Mouse (Mus musculus) ES-E14 (cell line): ENCODE data around the gene Ltc4s.

Experiments used
- HCFC1 ChIP-seq: IDR thresholded peaks from 2 replicates; pipeline ENCODE4 v1.6.1; 2012; ENCODE audit warnings: low read length, inconsistent platforms, borderline replicate concordance; ENCODE audit not compliant: insufficient read depth
- MAFK ChIP-seq: IDR thresholded peaks from 2 replicates; pipeline ENCODE4 v1.6.1; 2014; ENCODE audit warnings: mild to moderate bottlenecking, low read depth, low read length, inconsistent platforms; ENCODE audit not compliant: insufficient read depth
- ZNF384 ChIP-seq: IDR thresholded peaks from 2 replicates; pipeline ENCODE4 v1.6.1; 2012; ENCODE audit warnings: low read depth, low read length, inconsistent platforms

- no peak for TF ChIP-seq HCFC1
- TF ChIP-seq MAFK = no peak
- TF ChIP-seq ZNF384 = no peak
Observed at GRCm38 (mm10) chr11:50226406-50226805, 12.0 kb downstream of the Ltc4s start.
